Mouse (Mus musculus) G1E (cell line): ENCODE data around the gene Otop2. TPM values are rescaled to one million over a fixed set of nuclear protein-coding genes. Genes with fewer than 3 reads are reported as not detected.

Source experiments
- ATAC-seq: 2 replicates; pipeline ENCODE4 v1.8.0; 2016; ENCODE audit warnings: mild to moderate bottlenecking; ENCODE audit not compliant: insufficient number of reproducible peaks, poor library complexity, low FRiP score, severe bottlenecking; ENCODE audit errors: extremely low read depth
- DNase-seq: peaks from one replicate; pipeline ENCODE4 v3.0.0; 2012; ENCODE audit warnings: low spot score
- H3K27me3 ChIP-seq: 2 replicates; pipeline ENCODE4 v1.6.1; 2012; ENCODE audit warnings: mild to moderate bottlenecking, low read length, inconsistent platforms; ENCODE audit not compliant: insufficient read depth
- H3K36me3 ChIP-seq: replicated peaks from 2 replicates; pipeline ENCODE3; 2012; ENCODE audit warnings: mild to moderate bottlenecking, inconsistent platforms
- H3K4me1 ChIP-seq: 2 replicates; pipeline ENCODE4 v1.6.1; 2012; ENCODE audit warnings: low read depth, low read length, inconsistent platforms, mixed read lengths; ENCODE audit not compliant: insufficient read depth
- H3K4me3 ChIP-seq: 2 replicates; pipeline ENCODE4 v1.5.1; 2012; ENCODE audit warnings: low read depth, mild to moderate bottlenecking, inconsistent platforms, low read length, moderate library complexity, mixed read lengths
- H3K9me3 ChIP-seq: replicated peaks from 2 replicates; pipeline ENCODE4 v1.6.1; 2012; ENCODE audit warnings: inconsistent platforms
- CTCF ChIP-seq: IDR thresholded peaks from 2 replicates; pipeline ENCODE4 v1.5.1; 2012; ENCODE audit warnings: low read depth, low read length, inconsistent platforms, mixed read lengths
- GATA1 ChIP-seq: IDR thresholded peaks from 2 replicates; pipeline ENCODE4 v1.6.1; 2012; ENCODE audit warnings: borderline replicate concordance, low read length, inconsistent platforms, mixed read lengths
- GATA2 ChIP-seq: IDR thresholded peaks from 2 replicates; pipeline ENCODE4 v1.6.1; 2012; ENCODE audit warnings: low read depth, low read length, inconsistent platforms, borderline replicate concordance
- POLR2AphosphoS5 ChIP-seq: IDR thresholded peaks from 2 replicates; pipeline ENCODE4 v1.6.1; 2012; ENCODE audit warnings: low read depth, low read length, inconsistent platforms; ENCODE audit not compliant: insufficient replicate concordance
- TAL1 ChIP-seq: conservative IDR thresholded peaks from 2 replicates; pipeline ENCODE4 v1.6.1; 2012; ENCODE audit warnings: low read depth, low read length, inconsistent platforms, mixed read lengths
- polyA plus RNA-seq: library from polyadenylated mRNA; stranded (reverse); fragments of >175 nt; gene quantifications from 2 replicates; pipeline ENCODE4 v1.2.3, GENCODE M21; 2012
- total RNA-seq, 2 experiments: library from RNA; stranded (forward) in 1 of 2; stranded (reverse) in 1 of 2; fragments of 200-1000 nt in 1 of 2; fragments of >200 nt in 1 of 2; fragmentation: Nextera tagmentation in 1 of 2; gene quantifications; 2 replicates each; pipeline ENCODE4 v1.2.3; 2014 to 2017

Otop2 gene
- total and polyA plus RNA-seq, 3 experiments = not detected

- no peak overlapping the region for H3K4me3 ChIP-seq
- no peak for TF ChIP-seq GATA1
- H3K4me1 ChIP-seq = peaks cover 4% of the 10 kb centered on the region; the same call in 1 of the 2 replicates
- no peak for ATAC-seq
- H3K27me3 ChIP-seq = peaks cover 32% of the 10 kb centered on the region
- no peaks in the 10 kb centered on the region for H3K36me3 ChIP-seq
- 0 out of 2 replicates have a peak, but pooled peaks cover 2% of the 10 kb centered on the region for H3K9me3 ChIP-seq
- DNase-seq = no peak
Observed at GRCm38 (mm10) chr11:115298160-115298559, 8.8 kb upstream of the Otop2 start.

- 0 out of 2 replicates have a peak, but pooled peaks cover 2% of the 10 kb centered on the region for H3K9me3 ChIP-seq
- H3K4me3 ChIP-seq = no peak overlapping the region
- no peaks in the 10 kb centered on the region for H3K36me3 ChIP-seq
- DNase-seq (no peak), ATAC-seq (no peak)
- H3K27me3 ChIP-seq = peaks cover 33% of the 10 kb centered on the region
- peaks cover 4% of the 10 kb centered on the region; the same call in 1 of the 2 replicates for H3K4me1 ChIP-seq
- TF ChIP-seq TAL1 (no peak), POLR2AphosphoS5 (no peak), GATA2 (no peak), GATA1 (no peak), CTCF (no peak)
Observed at GRCm38 (mm10) chr11:115300745-115301144, 6.2 kb upstream of the Otop2 start.

- no peak for TF ChIP-seq CTCF
- no peak for TF ChIP-seq POLR2AphosphoS5
- no peak for TF ChIP-seq TAL1
- TF ChIP-seq GATA2 = no peak
- TF ChIP-seq GATA1 = no peak
- H3K4me3 ChIP-seq = no peak overlapping the region
- 0 out of 2 replicates have a peak, but pooled peaks cover 2% of the 10 kb centered on the region for H3K9me3 ChIP-seq
- peaks cover 31% of the 10 kb centered on the region for H3K27me3 ChIP-seq
- DNase-seq (no peak), ATAC-seq (no peak)
- no peaks in the 10 kb centered on the region for H3K36me3 ChIP-seq
- peaks cover 4% of the 10 kb centered on the region; the same call in 1 of the 2 replicates for H3K4me1 ChIP-seq
Observed at GRCm38 (mm10) chr11:115301351-115301750, 5.6 kb upstream of the Otop2 start.

- no peak for ATAC-seq
Observed at GRCm38 (mm10) chr11:115303167-115303566, 3.8 kb upstream of the Otop2 start.

GRCm38 (mm10) chr11:115308781-115309180 lies 1.8 kb downstream of the Otop2 start:
- H3K27me3 ChIP-seq = peaks cover 31% of the 10 kb centered on the region
- TF ChIP-seq GATA2 (no peak), TAL1 (no peak), POLR2AphosphoS5 (no peak), CTCF (no peak), GATA1 (no peak)
- no peaks in the 10 kb centered on the region for H3K9me3 ChIP-seq
- no peak overlapping the region for H3K4me3 ChIP-seq
- DNase-seq (no peak), ATAC-seq (no peak)
- no peaks in the 10 kb centered on the region for H3K4me1 ChIP-seq
- no peaks in the 10 kb centered on the region for H3K36me3 ChIP-seq

More at GRCm38 (mm10) chr11:115303167-115303566, 3.8 kb upstream of the Otop2 start:
- no peak for DNase-seq
- Histone ChIP-seq H3K4me1 (no peaks in the 10 kb centered on the region), H3K36me3 (no peaks in the 10 kb centered on the region), H3K9me3 (0 out of 2 replicates have a peak, but pooled peaks cover 2% of the 10 kb centered on the region), H3K4me3 (no peak overlapping the region), H3K27me3 (peaks cover 30% of the 10 kb centered on the region)
- no peak for TF ChIP-seq CTCF
- TF ChIP-seq POLR2AphosphoS5 = no peak
- TF ChIP-seq GATA1 = no peak

GRCm38 (mm10) chr11:115314249-115314648 lies 7.3 kb downstream of the Otop2 start:
- peaks cover 37% of the 10 kb centered on the region for H3K27me3 ChIP-seq

More at GRCm38 (mm10) chr11:115314249-115314648, 7.3 kb downstream of the Otop2 start:
- no peak for TF ChIP-seq GATA2
- TF ChIP-seq POLR2AphosphoS5 = no peak
- TF ChIP-seq TAL1 = no peak
- no peak for TF ChIP-seq CTCF
- Histone ChIP-seq H3K4me3 (no peak overlapping the region), H3K9me3 (no peaks in the 10 kb centered on the region), H3K36me3 (no peaks in the 10 kb centered on the region), H3K4me1 (no peaks in the 10 kb centered on the region)
- ATAC-seq (no peak), DNase-seq (no peak)
